Mouse (Mus musculus) G1E (cell line): ENCODE results near the gene Cmtr1.

Experiments
- CTCF ChIP-seq: IDR thresholded peaks from 2 replicates; pipeline ENCODE4 v1.5.1; 2012; ENCODE audit warnings: low read depth, low read length, inconsistent platforms, mixed read lengths
- GATA1 ChIP-seq: IDR thresholded peaks from 2 replicates; pipeline ENCODE4 v1.6.1; 2012; ENCODE audit warnings: borderline replicate concordance, low read length, inconsistent platforms, mixed read lengths
- POLR2AphosphoS5 ChIP-seq: IDR thresholded peaks from 2 replicates; pipeline ENCODE4 v1.6.1; 2012; ENCODE audit warnings: low read depth, low read length, inconsistent platforms; ENCODE audit not compliant: insufficient replicate concordance
- TAL1 ChIP-seq: conservative IDR thresholded peaks from 2 replicates; pipeline ENCODE4 v1.6.1; 2012; ENCODE audit warnings: low read depth, low read length, inconsistent platforms, mixed read lengths

DNA sequence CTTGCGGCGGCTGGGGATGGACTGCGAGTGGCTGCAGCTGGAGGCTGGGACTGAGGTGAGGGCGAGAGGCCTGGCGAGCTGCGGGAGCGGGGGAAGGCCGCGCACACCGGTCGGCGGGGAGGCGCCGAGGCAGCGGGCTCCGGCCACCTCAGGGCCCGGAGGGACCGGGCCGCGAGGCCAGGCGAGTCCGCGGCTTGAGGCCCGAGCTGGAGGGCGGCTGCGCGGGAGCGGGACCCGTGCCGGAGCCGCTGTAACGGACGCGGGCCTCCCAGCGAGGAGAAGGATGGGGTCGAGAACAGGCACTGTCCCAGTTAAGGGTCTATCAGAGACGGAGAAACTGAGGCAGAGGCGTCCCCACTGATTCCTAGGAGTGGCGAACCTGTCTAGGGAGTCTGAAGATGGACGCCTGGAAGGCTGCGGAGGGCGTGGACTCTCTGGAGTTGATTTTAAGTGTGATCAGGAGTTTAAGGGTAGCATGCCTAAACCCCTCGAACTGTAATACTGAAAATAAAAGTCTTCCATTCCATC is 45.3 kb upstream of the Cmtr1 start:
- no peak for TF ChIP-seq CTCF
- TF ChIP-seq POLR2AphosphoS5: no peak
- no peak for TF ChIP-seq TAL1
- TF ChIP-seq GATA1: no peak
